Mouse (Mus musculus): ENCODE results near the gene Chek1.
A peak's percentile ranks its signal among the peaks of the same experiment; 100 is the strongest.

The Chek1 gene

GRCm38 (mm10) chr9:36727034-36727755, at the start of gene Chek1:
Gene Chek1, minus strand, starts transcription at chr9:36727065.
- no peak for DNase-seq (ENCODE audit: extremely low spot score, low spot score)

DNA sequence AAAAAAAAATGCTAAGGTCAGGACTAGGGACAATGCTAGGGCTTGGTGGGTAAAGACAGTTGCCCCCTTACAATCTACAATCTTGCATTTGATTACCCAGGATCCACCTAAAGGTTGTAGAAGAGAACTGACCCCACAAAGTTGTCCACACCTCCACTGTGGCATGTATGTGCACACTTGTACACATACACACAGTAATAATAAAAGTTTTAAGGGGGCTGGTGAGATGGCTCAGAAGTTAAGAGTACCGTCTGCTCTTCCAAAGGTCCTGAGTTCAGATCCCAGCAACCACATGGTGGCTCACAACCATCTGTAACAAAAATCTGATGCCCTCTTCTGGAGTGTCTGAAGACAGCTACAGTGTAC, 42.2 kb upstream of the Chek1 start:
- no peak for DNase-seq (ENCODE audit: extremely low spot score, low spot score)

DNA sequence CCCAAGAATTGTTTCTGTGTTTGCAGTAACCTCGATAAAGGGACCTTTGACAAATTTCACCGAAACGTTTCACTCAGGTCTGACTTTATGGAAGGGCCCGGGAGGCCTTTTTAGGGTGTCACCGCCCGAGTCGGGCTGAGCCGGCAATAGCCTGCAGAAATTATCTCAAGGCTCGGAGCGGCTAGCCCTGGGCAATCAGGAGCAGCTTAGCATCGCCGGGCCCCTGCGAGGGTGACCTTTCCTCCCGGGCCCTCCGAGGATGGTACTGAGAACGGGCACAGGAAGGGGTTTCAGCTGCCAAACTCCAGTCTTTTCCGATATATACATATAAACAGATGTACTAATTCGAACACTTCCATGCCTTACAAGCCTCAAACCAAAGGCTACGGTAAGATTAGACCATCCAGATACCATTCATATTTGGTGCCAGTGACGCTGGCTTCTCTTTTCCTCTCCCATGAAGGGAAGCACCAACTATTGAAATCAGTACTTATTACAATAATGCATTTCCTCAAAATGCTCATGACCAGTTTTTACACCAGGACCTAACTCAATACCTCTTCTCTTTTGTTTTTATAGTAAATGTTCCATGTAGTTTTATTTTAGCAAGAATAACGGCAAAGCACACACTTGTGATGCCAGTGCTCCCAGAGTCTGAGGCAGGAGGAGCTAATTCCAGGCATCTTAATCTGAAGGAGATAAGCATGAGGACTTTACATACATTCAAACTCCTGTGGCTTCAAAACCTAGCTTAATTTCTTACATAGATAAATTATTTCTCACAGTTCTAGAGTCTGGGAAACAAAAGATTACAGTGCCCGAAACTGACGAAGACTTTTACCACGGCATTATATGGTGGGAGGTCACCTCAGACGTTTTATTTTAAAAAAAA, 41.5 kb upstream of the Chek1 start:
- DNase-seq (ENCODE audit: extremely low spot score, low spot score), result peak; percentile 64

DNA sequence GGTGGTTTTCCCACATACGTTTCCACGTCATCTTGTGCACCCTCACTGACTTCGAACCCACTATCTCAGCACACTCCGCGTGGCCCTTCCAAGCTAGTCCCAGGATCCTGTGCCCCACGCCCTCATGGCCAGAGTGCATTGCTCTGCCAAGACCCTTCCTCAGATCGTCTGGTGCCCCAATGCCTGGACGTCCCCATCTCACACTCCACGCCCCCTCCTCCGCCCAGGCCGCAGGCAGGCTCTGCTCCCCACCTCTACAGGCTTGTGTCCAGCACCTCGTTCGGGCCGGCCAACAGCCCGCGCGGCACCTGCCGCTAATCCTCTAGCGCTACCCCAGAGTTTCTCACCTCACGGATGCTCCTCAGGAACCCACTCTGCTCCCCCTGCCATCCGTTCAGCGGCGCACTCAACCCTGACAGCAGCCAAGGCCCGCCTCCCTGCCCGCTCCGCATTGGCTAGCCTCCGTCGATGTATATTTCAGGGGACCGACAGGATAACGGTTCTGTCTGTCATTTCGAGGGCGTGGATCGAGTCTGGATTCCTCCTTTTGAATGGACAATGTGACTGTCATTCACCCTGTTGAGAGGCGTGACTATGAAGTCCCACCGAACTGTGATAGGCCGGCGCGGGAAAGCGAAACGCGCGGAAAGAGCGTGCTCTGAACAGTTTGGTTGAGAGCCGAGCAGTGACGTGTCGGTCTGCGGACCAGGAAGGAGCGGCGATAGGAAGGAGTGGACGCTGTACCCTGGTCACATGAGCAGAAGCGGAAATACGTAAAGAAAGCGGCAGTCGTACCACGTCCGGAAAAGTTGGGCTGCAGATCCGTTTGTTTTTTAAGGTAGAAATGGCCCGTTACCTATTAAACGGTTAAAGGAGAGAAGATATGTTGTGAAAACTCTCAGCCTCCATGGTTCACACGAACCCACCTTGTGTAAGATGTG, 40.6 kb upstream of the Chek1 start, which contains the start of gene Stt3a:
Gene Stt3a (minus strand): TSS at position 477 of the 941 bp plus-strand sequence.
- peak; percentile 97 for DNase-seq (ENCODE audit: extremely low spot score, low spot score)

- DNase-seq (ENCODE audit: extremely low spot score, low spot score), result no peak
Measured at GRCm38 (mm10) chr9:36764378-36764777, 37.5 kb upstream of the Chek1 start.

- DNase-seq (ENCODE audit: extremely low spot score, low spot score), result peak; percentile 98
Measured at GRCm38 (mm10) chr9:36726131-36727033, 483 bp downstream of the Chek1 start.

DNA sequence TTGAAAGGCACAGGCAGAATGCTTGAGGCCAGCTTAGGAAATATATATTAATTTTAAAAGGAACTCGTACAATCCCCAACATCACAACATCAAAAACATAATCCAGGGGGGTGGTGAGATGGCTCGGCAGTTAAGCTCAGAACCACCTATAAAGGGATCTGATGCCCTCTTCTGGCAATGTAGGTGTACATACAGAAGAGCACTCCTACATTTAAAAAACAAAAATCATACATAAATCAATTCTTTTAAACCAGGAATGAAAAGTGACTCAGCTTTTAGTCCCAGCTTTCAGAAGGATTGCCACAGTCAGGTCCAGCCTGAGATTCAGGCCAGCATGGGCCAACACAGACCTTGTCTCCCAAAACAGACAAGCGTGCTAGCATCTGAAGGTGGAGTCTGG, 10.2 kb downstream of the Chek1 start:
- DNase-seq (ENCODE audit: extremely low spot score, low spot score), result no peak

GRCm38 (mm10) chr9:36707304-36707703, 19.6 kb downstream of the Chek1 start:
- no peak for DNase-seq (ENCODE audit: extremely low spot score, low spot score)

DNA sequence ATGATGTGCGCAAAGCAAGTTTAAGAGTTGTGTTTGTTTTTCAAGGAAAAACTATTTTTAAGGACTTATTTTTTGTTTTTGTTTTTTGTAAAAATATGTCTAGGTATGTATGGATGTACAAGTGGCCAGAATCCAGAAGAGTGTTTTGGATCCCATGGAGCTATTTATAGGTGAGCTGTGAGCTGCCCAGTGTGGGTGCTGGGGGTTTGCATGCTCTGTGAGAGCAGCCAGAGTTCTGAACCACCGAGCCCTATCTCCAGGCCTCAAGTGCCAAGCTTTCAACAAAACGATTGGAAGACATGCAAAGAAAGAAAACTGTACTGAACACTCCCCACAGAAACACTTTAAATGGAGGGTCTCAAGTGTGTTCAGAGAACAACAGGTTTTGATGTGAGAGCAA, 20.9 kb downstream of the Chek1 start:
- DNase-seq (ENCODE audit: extremely low spot score, low spot score), result no peak

DNA sequence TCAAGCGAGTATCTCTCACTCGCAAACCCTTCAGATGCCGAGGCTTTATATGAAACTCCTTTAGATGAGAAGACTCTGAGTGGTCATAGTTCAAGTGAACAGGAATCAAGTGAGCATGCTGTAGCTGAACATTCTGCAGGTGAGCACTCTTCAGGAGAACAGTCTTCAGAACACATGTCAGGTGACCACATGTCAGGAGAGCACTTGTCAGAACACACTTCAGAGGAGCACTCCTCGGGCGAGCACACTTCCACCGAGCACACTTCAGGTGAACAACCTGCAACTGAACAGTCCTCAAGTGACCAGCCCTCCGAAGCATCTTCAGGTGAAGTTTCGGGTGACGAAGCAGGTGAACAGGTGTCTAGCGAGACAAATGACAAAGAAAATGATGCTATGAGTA, 32.6 kb downstream of the Chek1 start:
- no peak for DNase-seq (ENCODE audit: extremely low spot score, low spot score)

GRCm38 (mm10) chr9:36692920-36693319, 33.9 kb downstream of the Chek1 start, which contains the start of gene Acrv1:
Gene Acrv1, plus strand, starts transcription at chr9:36693220.
- no peak for DNase-seq (ENCODE audit: extremely low spot score, low spot score)

DNA sequence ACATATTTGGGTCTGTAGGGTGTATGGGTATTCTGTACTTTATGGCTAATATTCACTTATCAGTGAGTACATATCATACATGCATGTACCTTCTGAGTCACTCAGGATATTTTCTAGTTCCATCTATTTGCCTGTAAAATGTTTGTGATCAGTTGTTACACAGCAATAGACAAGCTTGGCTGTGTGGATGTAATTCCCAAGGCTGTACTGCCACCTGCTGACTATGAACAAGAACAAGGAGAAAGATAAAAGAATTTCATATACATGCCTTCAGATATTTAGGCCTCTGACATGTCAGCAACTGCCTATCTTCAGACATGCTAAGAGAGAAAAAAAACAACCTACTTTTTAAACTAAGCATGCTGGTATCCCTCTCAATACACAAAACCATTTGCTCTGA, 39.5 kb downstream of the Chek1 start:
- no peak for DNase-seq (ENCODE audit: extremely low spot score, low spot score)

DNA sequence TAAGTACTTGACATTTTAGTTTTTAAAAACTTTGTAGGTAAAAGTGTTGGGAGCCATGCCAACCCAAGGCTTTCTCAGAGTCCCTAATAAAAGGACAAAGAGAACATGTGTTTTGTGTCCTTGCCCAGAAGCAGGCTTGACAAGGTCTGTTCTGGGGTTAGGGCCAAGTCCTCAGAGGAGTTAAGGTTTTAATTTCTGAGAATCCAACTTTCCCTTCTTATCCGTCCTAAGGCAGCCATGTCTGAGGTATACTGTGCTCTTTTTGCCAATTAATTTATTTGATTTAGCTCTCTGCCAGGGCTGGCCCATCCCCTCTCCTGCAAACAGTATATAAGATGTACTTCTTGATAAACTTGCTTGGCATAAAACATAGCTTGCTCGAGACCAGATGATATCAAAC, 45.4 kb downstream of the Chek1 start:
- DNase-seq (ENCODE audit: extremely low spot score, low spot score), result no peak

Data from neural tube, embryonic 10.5 days (tissue).